Mouse (Mus musculus) embryonic facial prominence, embryonic 13.5 days (tissue): ENCODE data around the gene Slc25a19. TPM values are rescaled to one million over a fixed set of nuclear protein-coding genes. Genes with fewer than 3 reads are reported as not detected.
A peak's percentile ranks its signal among the peaks of the same experiment; 100 is the strongest.

Experiments used
- ATAC-seq: fragments of 200-750 bp; cut with Nextera tagmentation; 2 replicates; pipeline ENCODE4 v1.8.0; 2017; ENCODE audit warnings: low read depth; ENCODE audit not compliant: insufficient number of reproducible peaks, insufficient read depth, low FRiP score, low TSS enrichment
- H3K27ac ChIP-seq: fragments of 300-500 bp; sonication (generic); 2 replicates; pipeline ENCODE4 v1.5.1; 2015; ENCODE audit warnings: moderate library complexity, mild to moderate bottlenecking, inconsistent platforms
- H3K27me3 ChIP-seq: fragments of 300-500 bp; sonication (generic); 2 replicates; pipeline ENCODE4 v1.6.1; 2015; ENCODE audit warnings: mild to moderate bottlenecking, inconsistent platforms
- H3K36me3 ChIP-seq: fragments of 300-500 bp; sonication (generic); 2 replicates; pipeline ENCODE4 v1.6.1; 2015; ENCODE audit warnings: mild to moderate bottlenecking, inconsistent platforms
- H3K4me1 ChIP-seq: fragments of 300-500 bp; sonication (generic); 2 replicates; pipeline ENCODE4 v1.6.1; 2015; ENCODE audit warnings: inconsistent platforms
- H3K4me2 ChIP-seq: fragments of 300-500 bp; sonication (generic); 2 replicates; pipeline ENCODE4 v1.6.1; 2015; ENCODE audit warnings: moderate library complexity, mild to moderate bottlenecking, inconsistent platforms
- H3K4me3 ChIP-seq: fragments of 300-500 bp; sonication (generic); 2 replicates; pipeline ENCODE4 v1.5.1; 2015; ENCODE audit warnings: mild to moderate bottlenecking, inconsistent platforms
- H3K9ac ChIP-seq: fragments of 300-500 bp; sonication (generic); 2 replicates; pipeline ENCODE4 v1.6.1; 2015; ENCODE audit warnings: mild to moderate bottlenecking, inconsistent platforms
- H3K9me3 ChIP-seq: fragments of 300-500 bp; sonication (generic); 2 replicates; pipeline ENCODE4 v1.6.1; 2016; ENCODE audit warnings: inconsistent platforms
- WGBS: fragments of 180-500 bp; shearing (Covaris S2); methylation state at CpG from one replicate; pipeline ENCODE4 v1.1.7; 2015; ENCODE audit warnings: mixed read lengths; 5-methylcytosine and 5-hydroxymethylcytosine counted together
- polyA plus RNA-seq: library from polyadenylated mRNA; unstranded; fragments of >200 nt; fragmentation: Nextera tagmentation; extraction: Ambion mirVana; gene quantifications from 2 replicates; pipeline ENCODE4 v1.2.1, GENCODE M21; 2015

The Slc25a19 gene
- polyA plus RNA-seq, 1 experiment from 2014 or later = 28.0 TPM

DNA sequence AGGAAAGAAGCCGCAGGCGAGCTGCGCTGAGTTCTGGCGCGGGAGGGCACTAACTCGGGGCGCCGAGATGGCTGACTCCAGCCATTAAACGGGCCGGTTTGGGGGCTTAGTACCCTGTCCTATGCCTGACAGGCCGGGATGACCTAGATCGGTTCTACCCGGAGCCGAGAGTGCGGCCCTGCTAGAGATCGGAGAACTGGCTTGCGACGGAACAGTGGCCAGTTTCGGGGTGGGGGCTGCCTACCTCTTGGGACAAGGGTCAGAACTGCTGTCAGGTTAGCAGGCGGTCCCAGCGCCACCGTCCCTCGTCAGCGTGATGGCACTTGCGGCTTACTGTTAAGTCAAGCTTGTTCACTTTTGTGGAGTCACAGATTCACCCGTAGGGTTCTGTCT, 23.8 kb downstream of the Slc25a19 start:
- H3K36me3 ChIP-seq = peaks cover 54% of the 10 kb centered on the region
- no peaks in the 10 kb centered on the region for H3K9me3 ChIP-seq
- peak overlapping the region; percentile 76 for H3K4me3 ChIP-seq
- peak overlapping the region; percentile 81 for H3K27ac ChIP-seq
- peak overlapping the region; percentile 90 for H3K4me2 ChIP-seq
- no peak for ATAC-seq
- whole genome bisulfite sequencing = under 1% methylated on average over 26 of the region's 26 CpGs
- peaks cover 23% of the 10 kb centered on the region for H3K4me1 ChIP-seq
- no peaks in the 10 kb centered on the region for H3K27me3 ChIP-seq
- peak overlapping the region; percentile 85 for H3K9ac ChIP-seq

DNA sequence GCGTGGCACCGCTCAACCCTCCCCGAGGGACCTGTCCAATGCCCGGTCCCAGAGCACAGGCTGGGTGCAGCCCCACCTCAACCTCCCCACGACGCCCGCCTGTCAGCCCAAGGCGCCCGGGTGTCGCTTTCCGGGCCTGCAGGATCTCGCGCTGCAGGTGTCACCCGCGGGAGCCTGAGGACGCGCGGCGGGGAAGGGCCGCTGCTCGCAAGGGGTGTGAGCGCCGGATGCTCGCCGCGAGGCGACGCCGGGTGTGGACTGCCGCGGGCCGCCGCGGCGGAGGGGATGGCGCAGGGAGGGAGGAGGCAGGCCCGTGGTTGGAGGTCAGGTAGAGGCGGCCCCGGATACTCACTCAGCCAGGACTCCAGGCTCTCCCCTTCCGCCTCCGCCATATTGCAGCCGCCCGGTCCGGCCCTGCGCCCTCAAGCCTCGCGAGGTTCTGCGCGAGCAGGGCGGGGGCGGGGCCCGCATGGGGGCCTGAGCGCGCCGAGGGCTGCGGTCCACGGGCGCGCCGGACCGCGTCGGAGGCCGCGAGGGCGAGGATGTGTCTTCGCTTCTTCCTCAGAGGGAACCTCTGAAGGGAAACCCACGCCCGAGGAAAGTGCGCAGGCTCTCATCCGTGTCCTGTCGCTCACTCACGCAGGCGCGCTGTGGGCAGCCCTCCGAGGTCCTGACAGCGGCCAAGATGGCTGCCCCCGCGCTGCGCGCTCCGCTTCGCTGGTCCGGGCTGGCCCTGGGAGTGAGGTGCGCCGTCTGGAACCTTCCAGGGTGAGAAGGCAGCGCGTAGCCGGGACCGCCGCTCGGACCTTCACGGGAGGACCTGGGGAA, 24.4 kb downstream of the Slc25a19 start, which contains the start of the genes Mrps7 and Gga3:
Mrps7 (plus strand) TSS at position 450 of the 828 bp plus-strand sequence.
Gga3 (minus strand) TSS at position 576 of the 828 bp plus-strand sequence.
- no peaks in the 10 kb centered on the region for H3K9me3 ChIP-seq
- H3K9ac ChIP-seq = peak within 1 kb of the TSS; percentile 85
- H3K27ac ChIP-seq = peak within 1 kb of the TSS; percentile 81
- peak; percentile 89 for ATAC-seq
- peaks cover 23% of the 10 kb centered on the region for H3K4me1 ChIP-seq
- peaks cover 53% of the 10 kb centered on the region for H3K36me3 ChIP-seq
- H3K4me3 ChIP-seq = peak within 1 kb of the TSS; percentile 76
- WGBS = under 1% methylated on average over 93 of the region's 93 CpGs
- peak within 1 kb of the TSS; percentile 90 for H3K4me2 ChIP-seq
- H3K27me3 ChIP-seq = no peaks in the 10 kb centered on the region

DNA sequence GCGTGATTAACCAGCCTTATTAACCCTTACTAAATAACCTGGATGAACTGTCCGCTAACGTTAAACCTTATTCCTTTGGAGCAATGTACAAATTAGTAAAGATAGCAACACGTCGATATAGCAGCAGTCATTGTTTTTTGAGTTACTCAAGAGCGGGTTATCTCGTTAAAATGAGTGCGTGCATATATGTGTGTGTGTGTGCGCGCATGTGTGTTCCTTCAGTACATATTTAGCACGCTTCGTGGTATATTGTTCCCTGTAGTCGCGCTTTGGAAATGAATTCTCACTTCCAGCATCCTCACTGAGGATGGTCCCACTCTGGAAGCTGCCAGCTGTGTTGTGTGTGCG, 25.0 kb downstream of the Slc25a19 start:
- Histone ChIP-seq H3K27me3 (no peaks in the 10 kb centered on the region), H3K27ac (peak overlapping the region; percentile 81), H3K9ac (peak overlapping the region; percentile 85), H3K4me2 (peak overlapping the region; percentile 90), H3K4me3 (peak overlapping the region; percentile 76), H3K9me3 (no peaks in the 10 kb centered on the region), H3K4me1 (peaks cover 23% of the 10 kb centered on the region), H3K36me3 (peaks cover 53% of the 10 kb centered on the region)
- no peak; the same call in 1 of the 2 replicates for ATAC-seq
- WGBS = 7% methylated on average over 15 of the region's 15 CpGs

DNA sequence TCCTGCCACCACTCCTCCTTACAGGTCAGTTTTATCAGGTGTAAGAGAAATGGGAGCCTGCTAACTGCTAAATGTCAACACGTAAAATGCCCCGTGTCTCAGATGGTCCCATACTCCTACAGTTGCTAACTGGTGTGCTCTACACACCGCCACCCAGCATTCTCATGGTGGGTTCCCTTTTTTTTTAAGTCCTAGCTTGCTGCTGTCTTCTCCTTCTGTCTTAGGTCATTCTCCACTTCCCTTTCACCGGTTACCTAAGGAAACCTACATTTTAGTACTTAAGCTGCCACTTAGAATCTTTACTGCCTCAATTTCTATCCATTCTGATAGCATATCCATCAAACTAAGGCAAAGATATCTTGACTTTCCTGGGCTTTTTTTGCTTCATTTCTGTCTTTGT, 26.9 kb downstream of the Slc25a19 start:
- WGBS = 92% methylated on average over 4 of the region's 4 CpGs
- H3K27me3 ChIP-seq = no peaks in the 10 kb centered on the region
- H3K4me3 ChIP-seq = no peak overlapping the region
- H3K9ac ChIP-seq = no peak overlapping the region
- H3K9me3 ChIP-seq = no peaks in the 10 kb centered on the region
- no peak overlapping the region for H3K4me2 ChIP-seq
- H3K36me3 ChIP-seq = peaks cover 50% of the 10 kb centered on the region
- no peak for ATAC-seq
- H3K27ac ChIP-seq = no peak overlapping the region
- peaks cover 23% of the 10 kb centered on the region for H3K4me1 ChIP-seq

DNA sequence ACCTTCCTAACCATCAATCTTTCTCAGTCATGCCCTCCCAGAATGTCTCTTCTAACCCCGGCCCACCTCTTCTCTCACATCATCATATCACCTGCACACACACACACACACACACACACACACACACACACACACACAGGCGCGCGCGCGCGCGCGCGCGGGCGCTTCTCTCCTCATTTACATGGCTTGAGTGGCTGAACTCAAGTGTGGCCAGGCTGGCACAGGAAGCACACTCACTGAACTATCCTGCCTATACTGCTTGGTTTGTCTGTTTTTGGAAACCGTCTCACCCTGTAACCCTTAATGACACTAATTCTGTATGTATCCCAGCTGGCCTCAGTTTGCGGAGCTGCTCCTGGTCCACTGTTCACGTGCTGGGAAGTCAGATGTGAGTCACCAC, 27.4 kb downstream of the Slc25a19 start:
- H3K36me3 ChIP-seq = peaks cover 49% of the 10 kb centered on the region
- no peak overlapping the region for H3K4me2 ChIP-seq
- no peaks in the 10 kb centered on the region for H3K9me3 ChIP-seq
- 95% methylated on average over 15 of the region's 15 CpGs for WGBS
- H3K4me1 ChIP-seq = peaks cover 23% of the 10 kb centered on the region
- H3K27me3 ChIP-seq = no peaks in the 10 kb centered on the region
- H3K9ac ChIP-seq = no peak overlapping the region
- no peak overlapping the region for H3K27ac ChIP-seq
- H3K4me3 ChIP-seq = no peak overlapping the region
- ATAC-seq = no peak

DNA sequence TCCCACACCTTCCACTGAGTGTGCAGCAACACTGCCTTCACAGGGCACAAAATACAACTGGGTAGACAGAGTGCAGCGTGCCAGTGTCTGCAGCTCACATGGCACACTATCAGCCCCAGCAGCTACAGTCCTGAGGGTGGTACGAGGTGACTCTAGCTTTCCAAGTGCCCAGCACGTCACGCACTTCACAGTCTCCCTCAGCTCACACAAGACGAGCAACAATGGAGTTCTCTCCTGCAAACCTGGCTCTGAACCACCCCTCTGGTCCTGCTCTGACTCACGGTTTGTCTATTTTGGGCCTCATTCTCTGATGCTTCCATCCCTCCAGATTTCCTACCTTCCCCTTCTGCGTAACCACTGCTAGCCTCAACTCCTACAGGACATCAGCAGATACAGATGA, 28.4 kb downstream of the Slc25a19 start:
- no peak for ATAC-seq
- H3K9ac ChIP-seq = no peak overlapping the region
- peaks cover 16% of the 10 kb centered on the region for H3K4me1 ChIP-seq
- H3K27me3 ChIP-seq = no peaks in the 10 kb centered on the region
- no peaks in the 10 kb centered on the region for H3K9me3 ChIP-seq
- no peak overlapping the region for H3K27ac ChIP-seq
- WGBS = 94% methylated on average over 7 of the region's 7 CpGs
- peaks cover 53% of the 10 kb centered on the region for H3K36me3 ChIP-seq
- H3K4me2 ChIP-seq = no peak overlapping the region
- H3K4me3 ChIP-seq = no peak overlapping the region

DNA sequence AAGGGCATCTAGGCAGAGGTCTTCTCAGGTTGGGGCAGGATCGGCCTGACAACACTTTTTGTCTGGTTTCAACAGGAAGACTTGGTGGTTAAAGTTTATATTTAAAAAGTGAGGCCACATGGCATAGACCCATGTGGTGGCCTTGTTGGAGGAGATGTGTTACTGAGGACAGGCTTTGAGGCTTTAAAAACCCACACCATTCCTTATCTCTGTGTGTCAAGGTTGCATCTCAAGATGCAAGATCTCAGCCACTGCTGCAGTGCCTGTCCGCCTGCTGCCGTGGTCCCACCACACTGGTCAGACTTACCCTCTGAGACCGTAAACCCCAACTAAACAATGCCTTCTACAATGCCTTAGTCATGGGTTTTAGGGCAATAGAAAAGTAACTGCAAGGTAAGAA, 29.8 kb downstream of the Slc25a19 start:
- no peak for ATAC-seq
- H3K27ac ChIP-seq = no peak overlapping the region
- H3K9ac ChIP-seq = no peak overlapping the region
- no peak overlapping the region for H3K4me3 ChIP-seq
- no peaks in the 10 kb centered on the region for H3K27me3 ChIP-seq
- peaks cover 14% of the 10 kb centered on the region for H3K4me1 ChIP-seq
- peaks cover 67% of the 10 kb centered on the region for H3K36me3 ChIP-seq
- no peak overlapping the region for H3K4me2 ChIP-seq
- H3K9me3 ChIP-seq = no peaks in the 10 kb centered on the region
- 94% methylated on average over 4 of the region's 4 CpGs for WGBS

DNA sequence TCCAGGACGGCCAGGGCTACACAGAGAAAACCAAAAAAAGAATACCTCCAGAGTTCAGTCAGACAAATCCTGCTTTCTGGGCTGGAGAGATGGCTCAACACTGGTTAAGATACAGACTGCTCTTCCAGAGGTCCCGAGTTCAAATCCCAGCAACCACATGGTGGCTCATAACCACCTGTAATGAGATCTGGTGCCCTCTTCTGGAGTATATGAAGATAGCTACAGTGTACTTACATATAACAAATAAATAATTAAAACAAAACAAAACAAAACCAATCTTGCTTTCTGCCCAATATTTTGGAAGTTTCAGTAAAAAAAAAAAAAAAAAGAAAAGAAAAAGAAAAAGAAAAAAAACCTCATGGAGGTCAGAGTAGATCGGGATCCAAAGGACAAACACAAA, 32.9 kb downstream of the Slc25a19 start:
- H3K9me3 ChIP-seq = no peaks in the 10 kb centered on the region
- H3K27ac ChIP-seq = no peak overlapping the region
- WGBS = 94% methylated on average over 3 of the region's 3 CpGs
- H3K4me2 ChIP-seq = no peak overlapping the region
- no peaks in the 10 kb centered on the region for H3K4me1 ChIP-seq
- no peak for ATAC-seq
- peaks cover 91% of the 10 kb centered on the region for H3K36me3 ChIP-seq
- H3K4me3 ChIP-seq = no peak overlapping the region
- no peaks in the 10 kb centered on the region for H3K27me3 ChIP-seq
- H3K9ac ChIP-seq = no peak overlapping the region

DNA sequence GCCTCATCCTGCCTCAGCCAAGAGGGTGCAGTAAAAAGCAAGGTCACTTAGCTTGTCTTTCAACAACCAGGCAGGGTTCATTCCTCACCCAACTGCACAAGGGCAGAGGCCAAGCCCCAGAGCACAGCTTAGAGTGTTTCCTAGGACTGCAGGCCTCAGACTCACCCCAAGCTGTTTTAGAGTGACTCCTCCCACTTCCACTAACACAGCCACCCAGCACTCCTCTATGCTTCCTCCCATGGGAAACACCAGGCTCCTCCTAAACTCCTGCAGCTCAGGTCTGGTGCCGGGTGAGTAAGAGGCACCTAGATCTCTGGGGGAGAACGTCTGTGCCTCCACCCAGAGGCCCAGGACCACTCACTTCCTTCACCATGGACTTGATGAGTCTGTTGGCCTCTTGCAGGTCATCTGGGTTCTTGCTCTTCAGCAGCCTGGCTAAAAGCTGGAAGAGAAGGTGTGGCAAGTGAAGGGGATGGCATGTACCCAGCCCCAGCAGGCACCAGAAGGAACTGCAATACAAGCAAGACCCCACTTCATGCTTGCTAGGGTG, 37.5 kb downstream of the Slc25a19 start:
- Histone ChIP-seq H3K4me1 (no peaks in the 10 kb centered on the region), H3K9me3 (no peaks in the 10 kb centered on the region), H3K9ac (no peak overlapping the region), H3K27ac (no peak overlapping the region), H3K36me3 (peaks cover 95% of the 10 kb centered on the region), H3K4me2 (no peak overlapping the region), H3K27me3 (no peaks in the 10 kb centered on the region), H3K4me3 (no peak overlapping the region)
- 91% methylated on average over 2 of the region's 2 CpGs for WGBS
- no peak for ATAC-seq

DNA sequence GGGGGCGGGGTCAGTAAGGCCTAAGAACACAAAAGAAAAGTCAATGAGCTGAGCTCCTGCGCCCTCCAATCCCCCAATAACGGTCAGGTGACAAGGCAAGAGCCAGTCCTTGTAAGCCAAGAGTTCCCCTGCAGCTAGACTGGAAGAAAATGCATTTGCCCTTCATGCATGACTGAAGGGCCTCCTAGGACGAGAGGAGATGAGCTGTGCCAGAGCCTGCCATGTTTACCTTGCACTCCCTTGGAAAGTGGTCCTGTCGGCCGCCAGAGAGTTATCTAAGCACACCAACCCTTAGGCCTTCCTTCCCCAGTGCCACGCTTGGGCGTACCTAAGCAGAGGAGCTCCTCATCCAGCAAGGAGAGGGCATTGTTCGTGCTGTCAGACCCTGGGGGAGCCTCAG, 40.1 kb downstream of the Slc25a19 start:
- Histone ChIP-seq H3K36me3 (peaks cover 96% of the 10 kb centered on the region), H3K4me3 (no peak overlapping the region), H3K9me3 (no peaks in the 10 kb centered on the region), H3K4me2 (no peak overlapping the region), H3K27me3 (no peaks in the 10 kb centered on the region), H3K4me1 (no peaks in the 10 kb centered on the region), H3K27ac (no peak overlapping the region), H3K9ac (no peak overlapping the region)
- no peak for ATAC-seq
- 84% methylated on average over 9 of the region's 9 CpGs for WGBS

DNA sequence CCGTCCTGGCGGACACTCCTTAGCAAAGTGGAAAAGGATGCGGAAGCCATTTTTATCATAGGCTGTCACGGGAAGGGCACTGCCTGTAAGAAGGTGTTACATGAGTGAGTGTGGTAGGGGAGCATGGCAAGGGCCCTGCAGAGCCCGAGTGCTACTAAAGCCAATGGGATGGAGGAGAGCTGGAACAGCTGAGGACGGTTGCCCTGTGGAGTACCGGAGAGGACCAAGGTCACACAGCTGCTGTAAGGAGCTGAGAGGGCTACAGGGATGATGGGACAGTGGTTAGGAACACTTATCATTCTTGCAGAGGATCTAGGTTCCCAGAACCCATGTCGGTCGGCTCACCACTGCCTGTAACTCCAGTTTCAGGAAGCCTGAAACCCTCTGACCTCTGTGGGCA, 41.7 kb downstream of the Slc25a19 start:
- H3K9ac ChIP-seq = no peak overlapping the region
- H3K4me1 ChIP-seq = no peaks in the 10 kb centered on the region
- 88% methylated on average over 9 of the region's 9 CpGs for WGBS
- no peaks in the 10 kb centered on the region for H3K27me3 ChIP-seq
- H3K27ac ChIP-seq = no peak overlapping the region
- no peak overlapping the region for H3K4me3 ChIP-seq
- ATAC-seq = no peak
- no peak overlapping the region for H3K4me2 ChIP-seq
- no peaks in the 10 kb centered on the region for H3K9me3 ChIP-seq
- peaks cover 96% of the 10 kb centered on the region for H3K36me3 ChIP-seq

DNA sequence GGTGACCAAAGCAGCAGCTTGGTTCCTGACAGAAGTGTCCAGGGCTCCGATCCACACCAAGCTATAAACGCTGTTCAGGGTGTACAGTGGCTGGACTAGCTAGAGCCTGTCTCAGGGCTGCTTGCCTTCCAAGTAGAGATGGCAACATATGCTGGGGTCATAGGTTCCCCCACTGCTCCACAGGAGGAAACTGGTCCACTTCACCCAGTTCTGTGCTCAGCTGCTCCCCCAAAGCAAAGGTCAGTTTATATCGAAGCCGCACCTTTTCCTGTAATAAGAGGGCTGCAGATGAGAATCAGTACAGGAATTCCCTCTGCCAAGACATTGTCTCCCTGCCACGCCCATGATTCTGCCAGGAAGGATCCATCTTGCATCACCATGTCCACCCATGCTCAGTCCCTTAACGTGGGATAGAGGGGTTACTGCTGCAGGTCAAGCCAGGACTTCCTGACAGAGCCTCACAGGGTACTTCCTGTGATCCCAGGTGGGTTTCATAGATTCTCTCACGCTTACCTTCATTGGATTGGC, 42.5 kb downstream of the Slc25a19 start:
- Histone ChIP-seq H3K27me3 (no peaks in the 10 kb centered on the region), H3K36me3 (peaks cover 96% of the 10 kb centered on the region), H3K4me2 (no peak overlapping the region), H3K4me1 (no peaks in the 10 kb centered on the region), H3K4me3 (no peak overlapping the region), H3K9ac (no peak overlapping the region), H3K9me3 (no peaks in the 10 kb centered on the region), H3K27ac (no peak overlapping the region)
- ATAC-seq = no peak
- WGBS = 89% methylated on average over 7 of the region's 7 CpGs
